Mouse (Mus musculus) thymus, adult 2 months (tissue): ENCODE measurements around the gene Map4k1. TPM values are rescaled to one million over a fixed set of nuclear protein-coding genes. Genes with fewer than 3 reads are reported as not detected.

Experiments
- DNase-seq: peaks from one replicate; pipeline ENCODE4 v3.0.0; 2021
- H3K27ac ChIP-seq: fragments of 200-500 bp; 2 replicates; pipeline ENCODE4 v1.5.1; 2012; ENCODE audit warnings: low read length, control low read depth; ENCODE audit not compliant: control insufficient read depth, insufficient read depth
- H3K27me3 ChIP-seq: fragments of 200-500 bp; 2 replicates; pipeline ENCODE4 v1.6.1; 2012; ENCODE audit warnings: mild to moderate bottlenecking, low read length, moderate library complexity, mixed read lengths; ENCODE audit not compliant: control insufficient read depth, insufficient read depth
- H3K36me3 ChIP-seq: fragments of 200-500 bp; 2 replicates; pipeline ENCODE4 v1.6.1; 2012; ENCODE audit warnings: mild to moderate bottlenecking, low read length, moderate library complexity; ENCODE audit not compliant: control insufficient read depth, insufficient read depth
- H3K4me1 ChIP-seq: fragments of 200-500 bp; replicated peaks from 2 replicates; pipeline ENCODE4 v1.6.1; 2012; ENCODE audit warnings: low read length; ENCODE audit not compliant: control insufficient read depth, insufficient read depth
- H3K4me3 ChIP-seq: fragments of 200-500 bp; 2 replicates; pipeline ENCODE4 v1.5.1; 2012; ENCODE audit warnings: mild to moderate bottlenecking, low read length, control low read depth, moderate library complexity; ENCODE audit not compliant: control insufficient read depth, insufficient read depth
- CTCF ChIP-seq: fragments of 200-500 bp; IDR thresholded peaks from 2 replicates; pipeline ENCODE4 v1.5.1; 2012; ENCODE audit warnings: mild to moderate bottlenecking, control low read depth, low read length, moderate library complexity, borderline replicate concordance; ENCODE audit not compliant: control insufficient read depth, poor library complexity, insufficient read depth; ENCODE audit errors: extremely low read depth
- POLR2A ChIP-seq: fragments of 200-500 bp; IDR thresholded peaks from 2 replicates; pipeline ENCODE4 v1.6.1; 2012; ENCODE audit warnings: mild to moderate bottlenecking, low read length, control low read depth, moderate library complexity; ENCODE audit not compliant: control insufficient read depth, poor library complexity, insufficient read depth; ENCODE audit errors: extremely low read depth
- WGBS: fragments of 180-500 bp; shearing (Covaris S2); methylation state at CpG from one replicate; pipeline ENCODE4 v1.1.7; 2018; 5-methylcytosine and 5-hydroxymethylcytosine counted together
- polyA plus RNA-seq: library from polyadenylated mRNA; depleted of rRNA; stranded (reverse); fragments of >200 nt; gene quantifications from 2 replicates; pipeline ENCODE4 v1.2.3, GENCODE M21; 2012; rRNA removed

Gene Map4k1
- polyA plus RNA-seq, 1 experiment: 164 TPM

GRCm38 (mm10) chr7:29046533-29046932 lies 64.7 kb downstream of the Map4k1 start:
- WGBS: 49% methylated on average over 12 of the region's 12 CpGs
- H3K4me1 ChIP-seq: peaks cover 7% of the 10 kb centered on the region; the same call in 1 of the 2 replicates
- H3K27ac ChIP-seq: no peak overlapping the region
- no peak for DNase-seq
- no peaks in the 10 kb centered on the region for H3K27me3 ChIP-seq
- H3K4me3 ChIP-seq: no peak overlapping the region
- H3K36me3 ChIP-seq: no peaks in the 10 kb centered on the region
- no peak for TF ChIP-seq POLR2A
- no peak for TF ChIP-seq CTCF

GRCm38 (mm10) chr7:29048070-29048469 lies 66.2 kb downstream of the Map4k1 start:
- TF ChIP-seq POLR2A (no peak), CTCF (no peak)
- H3K4me1 ChIP-seq: peaks cover 7% of the 10 kb centered on the region; the same call in 1 of the 2 replicates
- WGBS: 94% methylated on average over 3 of the region's 3 CpGs
- no peak for DNase-seq
- H3K27ac ChIP-seq: no peak overlapping the region
- H3K27me3 ChIP-seq: no peaks in the 10 kb centered on the region; the same call in 1 of the 2 replicates
- H3K36me3 ChIP-seq: no peaks in the 10 kb centered on the region
- H3K4me3 ChIP-seq: no peak overlapping the region

DNA sequence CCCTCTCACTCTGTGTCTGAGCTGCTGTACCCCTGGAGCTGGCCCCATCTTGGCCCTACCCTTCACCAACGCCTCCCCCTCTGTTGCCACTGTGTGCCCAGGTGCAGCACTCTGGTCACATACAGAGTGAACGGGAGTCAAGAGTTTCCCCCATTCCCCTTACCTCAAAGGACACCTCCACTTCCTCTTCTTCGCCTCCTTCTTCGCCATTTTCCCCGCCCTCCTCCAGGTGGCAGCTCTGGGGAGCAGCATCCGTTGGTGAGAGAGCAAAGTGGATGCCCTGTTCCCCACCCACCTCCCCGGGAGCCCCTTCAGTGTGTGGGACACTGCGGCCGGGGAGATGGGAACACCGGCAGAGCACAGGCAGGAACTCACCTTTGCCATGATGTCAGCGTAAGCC lies 66.8 kb downstream of the Map4k1 start:
- 34% methylated on average over 11 of the region's 11 CpGs for WGBS
- no peak overlapping the region for H3K4me3 ChIP-seq
- H3K36me3 ChIP-seq: no peaks in the 10 kb centered on the region
- H3K27ac ChIP-seq: no peak overlapping the region
- peaks cover 7% of the 10 kb centered on the region; the same call in 1 of the 2 replicates for H3K4me1 ChIP-seq
- peak; percentile 29 for DNase-seq
- no peaks in the 10 kb centered on the region; the same call in 1 of the 2 replicates for H3K27me3 ChIP-seq
- TF ChIP-seq CTCF (no peak), POLR2A (no peak)

- Histone ChIP-seq H3K4me1 (peaks cover 7% of the 10 kb centered on the region; the same call in 1 of the 2 replicates), H3K27ac (no peak overlapping the region), H3K27me3 (no peaks in the 10 kb centered on the region; the same call in 1 of the 2 replicates), H3K4me3 (no peak overlapping the region), H3K36me3 (no peaks in the 10 kb centered on the region)
- DNase-seq: peak; percentile 19
- WGBS: 60% methylated on average over 2 of the region's 2 CpGs
- TF ChIP-seq POLR2A: no peak
- TF ChIP-seq CTCF: no peak
These were observed 68.9 kb downstream of the Map4k1 start for GRCm38 (mm10) chr7:29050797-29051196.

- TF ChIP-seq CTCF (no peak), POLR2A (no peak)
- Histone ChIP-seq H3K4me3 (no peak overlapping the region), H3K36me3 (no peaks in the 10 kb centered on the region), H3K4me1 (peaks cover 5% of the 10 kb centered on the region; the same call in 1 of the 2 replicates), H3K27me3 (no peaks in the 10 kb centered on the region; the same call in 1 of the 2 replicates), H3K27ac (no peak overlapping the region)
- WGBS: 12% methylated on average over 19 of the region's 19 CpGs
- no peak for DNase-seq
These were observed 71.0 kb downstream of the Map4k1 start for GRCm38 (mm10) chr7:29052821-29053220.

Other genes with a start within 250 kb of the Map4k1 start
- gene Mrps12, start 240.2 kb upstream of the Map4k1 start, polyA plus RNA-seq: 74.4 and 84.5 TPM in 2 replicates
- 63.2 and 63.9 TPM in 2 replicates for gene Sars2, start 240.1 kb upstream of the Map4k1 start, polyA plus RNA-seq
- 0.16 and 0.24 TPM in 2 replicates for gene Ccer2, start 225.9 kb upstream of the Map4k1 start, polyA plus RNA-seq
- 101 and 104 TPM in 2 replicates for gene Sirt2, start 215.3 kb upstream of the Map4k1 start, polyA plus RNA-seq
- 75.5 and 78.8 TPM in 2 replicates for gene Nfkbib, start 214.5 kb upstream of the Map4k1 start, polyA plus RNA-seq
- gene Rinl, start 193.1 kb upstream of the Map4k1 start, polyA plus RNA-seq: 91.9 and 93.7 TPM in 2 replicates
- gene Hnrnpl, start 173.5 kb upstream of the Map4k1 start, polyA plus RNA-seq: 562 and 568 TPM in 2 replicates
- gene Ech1, start 156.8 kb upstream of the Map4k1 start, polyA plus RNA-seq: 287 and 359 TPM in 2 replicates
- gene Lgals4, start 148.2 kb upstream of the Map4k1 start, polyA plus RNA-seq: 23.2 and 29.7 TPM in 2 replicates
- 13.0 and 15.5 TPM in 2 replicates for gene Lgals7, start 118.2 kb upstream of the Map4k1 start, polyA plus RNA-seq
- 0.20 and 1.00 TPM in 2 replicates for gene Capn12, start 100.6 kb upstream of the Map4k1 start, polyA plus RNA-seq
- 243 and 268 TPM in 2 replicates for gene Actn4, start 19.7 kb upstream of the Map4k1 start, polyA plus RNA-seq
- 362 and 396 TPM in 2 replicates for gene Eif3k, start 186 bp upstream of the Map4k1 start, polyA plus RNA-seq
- 0.19 and 0.24 TPM in 2 replicates for gene Ryr1, start 143.1 kb downstream of the Map4k1 start, polyA plus RNA-seq
- 44.9 and 54.5 TPM in 2 replicates for gene Rasgrp4, start 152.8 kb downstream of the Map4k1 start, polyA plus RNA-seq
- 88.8 and 92.3 TPM in 2 replicates for gene Fam98c, start 174.2 kb downstream of the Map4k1 start, polyA plus RNA-seq
- 0.53 and 0.66 TPM in 2 replicates for gene Ggn, start 188.2 kb downstream of the Map4k1 start, polyA plus RNA-seq
- 2.2 and 2.7 TPM in 2 replicates for gene Spred3, start 188.4 kb downstream of the Map4k1 start, polyA plus RNA-seq
- gene Psmd8, start 198.7 kb downstream of the Map4k1 start, polyA plus RNA-seq: 254 and 284 TPM in 2 replicates
- 1.7 and 2.5 TPM in 2 replicates for gene Catsperg1, start 232.0 kb downstream of the Map4k1 start, polyA plus RNA-seq